Mouse (Mus musculus): ENCODE data around the gene Pdzrn4. TPM values are rescaled to one million over a fixed set of nuclear protein-coding genes. Genes with fewer than 3 reads are reported as not detected.
"Not testable (repeated sequence)": the region's sequence is repeated elsewhere in the genome, so short reads cannot be mapped to it uniquely, and the experiment has no call there.

The Pdzrn4 gene
- polyA plus RNA-seq (2015; fragmentation: Nextera tagmentation; extraction: Ambion mirVana): 0.06 TPM in 1 of 2 replicates, not detected in the other

DNA sequence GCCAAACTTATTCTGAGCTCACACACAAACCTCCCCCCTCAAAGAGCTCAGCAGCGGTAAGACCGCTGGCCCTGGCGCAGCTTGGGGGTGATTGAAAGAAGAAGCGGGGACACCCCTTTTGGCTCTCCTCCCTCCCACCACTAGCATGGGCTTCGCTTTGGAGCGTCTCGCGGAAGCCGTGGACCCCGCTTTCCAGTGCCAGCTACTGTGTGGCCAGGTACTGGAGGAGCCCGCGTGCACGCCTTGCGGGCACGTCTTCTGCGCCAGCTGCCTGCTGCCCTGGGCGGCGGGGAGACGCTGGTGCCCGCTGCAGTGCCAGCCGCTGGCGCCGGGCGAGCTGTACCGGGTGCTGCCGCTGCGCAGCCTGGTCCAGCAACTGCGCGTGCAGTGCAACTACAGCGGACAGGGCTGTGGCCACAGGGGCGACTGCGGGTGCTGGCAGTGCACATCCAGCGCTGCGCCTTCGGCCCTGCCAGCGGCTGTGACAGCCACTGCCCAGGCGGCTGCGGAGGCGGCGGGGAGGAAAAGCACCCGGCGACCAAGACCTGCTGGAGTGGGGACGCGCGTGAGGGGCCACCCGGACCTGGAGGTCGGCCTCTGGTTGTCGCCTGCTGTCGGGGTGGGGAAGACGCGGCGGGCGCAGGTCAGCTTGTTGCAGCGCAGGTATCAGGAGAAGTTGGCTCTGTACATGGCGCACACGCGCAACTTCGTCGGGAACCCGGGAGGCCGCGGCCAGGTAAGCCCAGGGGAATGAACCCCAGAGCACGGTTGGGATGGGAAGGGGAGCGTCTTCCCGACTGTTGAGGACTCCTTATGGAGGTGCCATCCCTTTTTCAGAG, at the start of gene Pdzrn4:
Gene Pdzrn4, plus strand, starts transcription at position 112 of the 839 bp plus-strand sequence.
- H3K9ac ChIP-seq: no peak within 1 kb of the TSS
- ATAC-seq (ENCODE audit: insufficient read depth): no peak

GRCm38 (mm10) chr15:92347426-92347825, 49.3 kb upstream of the Pdzrn4 start:
- no peak overlapping the region for H3K9ac ChIP-seq
- no peak overlapping the region for H3K4me2 ChIP-seq
- H3K27ac ChIP-seq (replicated peaks): no peak overlapping the region
- no peak overlapping the region for H3K4me3 ChIP-seq (replicated peaks)
- WGBS (ENCODE audit: insufficient replicate concordance): 41% methylated on average over 4 of the region's 4 CpGs
- no peaks in the 10 kb centered on the region for H3K36me3 ChIP-seq (replicated peaks)
- no peak for ATAC-seq (ENCODE audit: insufficient read depth)
- H3K9me3 ChIP-seq (replicated peaks): no peaks in the 10 kb centered on the region
- no peaks in the 10 kb centered on the region for H3K27me3 ChIP-seq
- peaks cover 12% of the 10 kb centered on the region; the same call in 1 of the 2 replicates for H3K4me1 ChIP-seq (replicated peaks)

More for the DNA sequence above, at the start of gene Pdzrn4:
- no peaks in the 10 kb centered on the region for H3K4me1 ChIP-seq (replicated peaks)
- no peaks in the 10 kb centered on the region for H3K36me3 ChIP-seq (replicated peaks)
- H3K4me2 ChIP-seq: peak within 1 kb of the TSS; percentile 27
- 1% methylated on average over 65 of the region's 65 CpGs for WGBS (ENCODE audit: insufficient replicate concordance)
- H3K27me3 ChIP-seq: peaks cover 36% of the 10 kb centered on the region
- no peak within 1 kb of the TSS for H3K4me3 ChIP-seq (replicated peaks)
- H3K27ac ChIP-seq (replicated peaks): no peak within 1 kb of the TSS
- no peaks in the 10 kb centered on the region for H3K9me3 ChIP-seq (replicated peaks)

- no peaks in the 10 kb centered on the region for H3K9me3 ChIP-seq (replicated peaks)
- no peak overlapping the region for H3K27ac ChIP-seq (replicated peaks)
- H3K27me3 ChIP-seq: no peaks in the 10 kb centered on the region
- peaks cover 12% of the 10 kb centered on the region; the same call in 1 of the 2 replicates for H3K4me1 ChIP-seq (replicated peaks)
- 49% methylated on average over 3 of the region's 3 CpGs for WGBS (ENCODE audit: insufficient replicate concordance)
- H3K4me3 ChIP-seq (replicated peaks): no peak overlapping the region
- no peak overlapping the region for H3K9ac ChIP-seq
- no peaks in the 10 kb centered on the region for H3K36me3 ChIP-seq (replicated peaks)
- no peak for ATAC-seq (ENCODE audit: insufficient read depth)
- no peak overlapping the region for H3K4me2 ChIP-seq
Measured at GRCm38 (mm10) chr15:92347902-92348301, 48.8 kb upstream of the Pdzrn4 start.

- H3K27ac ChIP-seq (replicated peaks); H3K4me3 ChIP-seq (replicated peaks): not testable (repeated sequence)
- ATAC-seq (ENCODE audit: insufficient read depth): 0 out of 2 replicates have a peak, but pooled peaks have one; percentile 35
Measured at GRCm38 (mm10) chr15:92348453-92348852, 48.2 kb upstream of the Pdzrn4 start.

GRCm38 (mm10) chr15:92364153-92364552, 32.5 kb upstream of the Pdzrn4 start:
- no peaks in the 10 kb centered on the region for H3K27me3 ChIP-seq
- no peak overlapping the region for H3K9ac ChIP-seq
- no peaks in the 10 kb centered on the region for H3K9me3 ChIP-seq (replicated peaks)
- H3K4me1 ChIP-seq (replicated peaks): no peaks in the 10 kb centered on the region
- H3K4me2 ChIP-seq: no peak overlapping the region
- no peaks in the 10 kb centered on the region for H3K36me3 ChIP-seq (replicated peaks)
- 45% methylated on average over 6 of the region's 6 CpGs for WGBS (ENCODE audit: insufficient replicate concordance)
- no peak for ATAC-seq (ENCODE audit: insufficient read depth)
- H3K4me3 ChIP-seq (replicated peaks): no peak overlapping the region
- no peak overlapping the region for H3K27ac ChIP-seq (replicated peaks)

More at GRCm38 (mm10) chr15:92348453-92348852, 48.2 kb upstream of the Pdzrn4 start:
- H3K9me3 ChIP-seq (replicated peaks); H3K4me2 ChIP-seq; H3K27me3 ChIP-seq; H3K36me3 ChIP-seq (replicated peaks); H3K9ac ChIP-seq: not testable (repeated sequence)
- peaks cover 12% of the 10 kb centered on the region; the same call in 1 of the 2 replicates for H3K4me1 ChIP-seq (replicated peaks)

- Histone ChIP-seq H3K4me3 (replicated peaks) (no peak overlapping the region), H3K27ac (replicated peaks) (no peak overlapping the region), H3K4me1 (replicated peaks) (no peaks in the 10 kb centered on the region), H3K4me2 (no peak overlapping the region), H3K9ac (no peak overlapping the region), H3K36me3 (replicated peaks) (no peaks in the 10 kb centered on the region), H3K9me3 (replicated peaks) (no peaks in the 10 kb centered on the region), H3K27me3 (no peaks in the 10 kb centered on the region)
- ATAC-seq (ENCODE audit: insufficient read depth): no peak
Measured at GRCm38 (mm10) chr15:92364592-92364991, 32.1 kb upstream of the Pdzrn4 start.

GRCm38 (mm10) chr15:92394811-92395210, 1.9 kb upstream of the Pdzrn4 start:
- Histone ChIP-seq H3K4me1 (replicated peaks) (no peaks in the 10 kb centered on the region), H3K27me3 (peaks cover 36% of the 10 kb centered on the region), H3K4me2 (no peak overlapping the region), H3K9me3 (replicated peaks) (no peaks in the 10 kb centered on the region), H3K27ac (replicated peaks) (no peak overlapping the region), H3K9ac (no peak overlapping the region), H3K4me3 (replicated peaks) (no peak overlapping the region), H3K36me3 (replicated peaks) (no peaks in the 10 kb centered on the region)
- no peak for ATAC-seq (ENCODE audit: insufficient read depth)
- 51% methylated on average over 5 of the region's 5 CpGs for WGBS (ENCODE audit: insufficient replicate concordance)

DNA sequence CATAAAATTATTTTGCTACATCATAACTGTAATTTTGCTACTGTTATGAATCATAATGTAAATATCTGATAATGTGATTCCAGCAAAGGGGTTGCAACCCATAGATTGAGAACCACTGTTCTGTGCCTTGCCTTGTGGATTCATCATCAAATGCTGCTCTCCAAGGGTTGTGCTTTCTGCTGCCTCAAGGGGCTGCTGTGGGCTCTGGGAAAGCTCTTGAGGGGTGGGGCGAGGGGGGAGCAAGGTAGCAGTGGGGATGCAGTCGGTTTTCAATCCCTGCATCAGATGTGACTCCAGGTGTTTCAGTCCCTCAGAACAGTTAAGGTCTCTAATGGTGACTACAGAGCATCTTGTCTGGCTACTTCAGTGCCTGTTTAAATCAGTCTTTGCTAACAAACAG, 2.1 kb downstream of the Pdzrn4 start:
- Histone ChIP-seq H3K27ac (replicated peaks) (no peak overlapping the region), H3K4me1 (replicated peaks) (no peaks in the 10 kb centered on the region), H3K9me3 (replicated peaks) (no peaks in the 10 kb centered on the region), H3K9ac (no peak overlapping the region), H3K4me3 (replicated peaks) (no peak overlapping the region), H3K4me2 (no peak overlapping the region), H3K27me3 (peaks cover 36% of the 10 kb centered on the region), H3K36me3 (replicated peaks) (no peaks in the 10 kb centered on the region)
- 34% methylated on average over 2 of the region's 2 CpGs for WGBS (ENCODE audit: insufficient replicate concordance)
- no peak for ATAC-seq (ENCODE audit: insufficient read depth)

GRCm38 (mm10) chr15:92399278-92399677, 2.6 kb downstream of the Pdzrn4 start:
- ATAC-seq (ENCODE audit: insufficient read depth): no peak
- WGBS (ENCODE audit: insufficient replicate concordance): 61% methylated on average over 5 of the region's 5 CpGs

GRCm38 (mm10) chr15:92401554-92401953, 4.9 kb downstream of the Pdzrn4 start:
- Histone ChIP-seq H3K4me3 (replicated peaks) (no peak overlapping the region), H3K9ac (no peak overlapping the region), H3K4me1 (replicated peaks) (no peaks in the 10 kb centered on the region), H3K27ac (replicated peaks) (no peak overlapping the region), H3K27me3 (peaks cover 23% of the 10 kb centered on the region), H3K4me2 (no peak overlapping the region), H3K36me3 (replicated peaks) (no peaks in the 10 kb centered on the region), H3K9me3 (replicated peaks) (no peaks in the 10 kb centered on the region)
- ATAC-seq (ENCODE audit: insufficient read depth): no peak
- WGBS (ENCODE audit: insufficient replicate concordance): 55% methylated on average over 6 of the region's 6 CpGs

More at GRCm38 (mm10) chr15:92399278-92399677, 2.6 kb downstream of the Pdzrn4 start:
- H3K4me3 ChIP-seq (replicated peaks): no peak overlapping the region
- H3K36me3 ChIP-seq (replicated peaks): no peaks in the 10 kb centered on the region
- no peak overlapping the region for H3K27ac ChIP-seq (replicated peaks)
- H3K9ac ChIP-seq: no peak overlapping the region
- H3K4me1 ChIP-seq (replicated peaks): no peaks in the 10 kb centered on the region
- no peak overlapping the region for H3K4me2 ChIP-seq
- H3K9me3 ChIP-seq (replicated peaks): no peaks in the 10 kb centered on the region
- H3K27me3 ChIP-seq: peaks cover 36% of the 10 kb centered on the region

- no peak overlapping the region for H3K4me2 ChIP-seq
- H3K9ac ChIP-seq: no peak overlapping the region
- ATAC-seq (ENCODE audit: insufficient read depth): no peak
- no peaks in the 10 kb centered on the region for H3K4me1 ChIP-seq (replicated peaks)
- H3K4me3 ChIP-seq (replicated peaks): no peak overlapping the region
- no peaks in the 10 kb centered on the region for H3K36me3 ChIP-seq (replicated peaks)
- WGBS (ENCODE audit: insufficient replicate concordance): 23% methylated on average over 4 of the region's 4 CpGs
- H3K27ac ChIP-seq (replicated peaks): no peak overlapping the region
- H3K9me3 ChIP-seq (replicated peaks): no peaks in the 10 kb centered on the region
- no peaks in the 10 kb centered on the region for H3K27me3 ChIP-seq
Measured at GRCm38 (mm10) chr15:92415323-92415722, 18.6 kb downstream of the Pdzrn4 start.
